Mouse (Mus musculus) urinary bladder, adult 18-20 months (tissue): ENCODE measurements around the gene Adam23.
"Not testable (repeated sequence)": the region's sequence is repeated elsewhere in the genome, so short reads cannot be mapped to it uniquely, and the experiment has no call there.

Experiments
- DNase-seq, 2 experiments: peaks; one replicate each; pipeline ENCODE4 v3.0.0; 2022; ENCODE audit warnings: low spot score in 2 of 2, mixed read lengths in 2 of 2

The Adam23 gene

GRCm38 (mm10) chr1:63576803-63577202, 131.1 kb downstream of the Adam23 start:
- no peak for DNase-seq

GRCm38 (mm10) chr1:63579153-63579552, 133.5 kb downstream of the Adam23 start:
- no peak for DNase-seq

GRCm38 (mm10) chr1:63586869-63587268, 141.2 kb downstream of the Adam23 start:
- DNase-seq, result no peak

- DNase-seq, result no peak
Measured at GRCm38 (mm10) chr1:63603870-63604500, 158.3 kb downstream of the Adam23 start.

- no peak for DNase-seq
Measured at GRCm38 (mm10) chr1:63609613-63610012, 163.9 kb downstream of the Adam23 start.

- peak in 1 of 2 experiments; percentile 20 for DNase-seq
Measured at GRCm38 (mm10) chr1:63614594-63614993, 168.9 kb downstream of the Adam23 start.

GRCm38 (mm10) chr1:63615668-63616067, 170.0 kb downstream of the Adam23 start, which contains the start of gene Gm39653:
Gm39653 (plus strand) TSS chr1:63615968.
- no peak for DNase-seq

GRCm38 (mm10) chr1:63628211-63628610, 182.5 kb downstream of the Adam23 start:
- no peak for DNase-seq

GRCm38 (mm10) chr1:63630390-63630789, 184.7 kb downstream of the Adam23 start:
- DNase-seq, result not testable (repeated sequence)

- DNase-seq, result no peak
Measured at GRCm38 (mm10) chr1:63639921-63640320, 194.2 kb downstream of the Adam23 start.
